Mouse (Mus musculus) frontal cortex, postnatal 14 days (tissue): ENCODE results near the gene Defb29.

Experiments
- DNase-seq, 2 experiments: peaks; one replicate each; pipeline ENCODE4 v3.0.0; 2022; ENCODE audit warnings: low spot score in 2 of 2

Gene Defb29

GRCm38 (mm10) chr2:152500863-152501229 lies 39.1 kb downstream of the Defb29 start:
- DNase-seq = no peak

GRCm38 (mm10) chr2:152500204-152500862 lies 39.6 kb downstream of the Defb29 start:
- no peak for DNase-seq

GRCm38 (mm10) chr2:152498020-152498419 lies 41.9 kb downstream of the Defb29 start:
- DNase-seq = no peak

- no peak for DNase-seq
Observed at GRCm38 (mm10) chr2:152493151-152493550, 46.7 kb downstream of the Defb29 start.

GRCm38 (mm10) chr2:152490038-152490437 lies 49.9 kb downstream of the Defb29 start, which contains the start of gene Defb22:
Gene Defb22 (minus strand): TSS chr2:152490138.
- no peak for DNase-seq
